Mouse (Mus musculus): Measurements from ENCODE around the gene Ncam2.
A peak's percentile ranks its signal among the peaks of the same experiment; 100 is the strongest.

- TF ChIP-seq CTCF (conservative IDR thresholded peaks at IDR 0.05; ENCODE audit: insufficient read depth, insufficient read length, low read depth, low read length) (peak; percentile 56), POLR2A (IDR thresholded peaks at IDR 0.05; ENCODE audit: low read depth, low read length) (no peak)
Measured at GRCm38 (mm10) chr16:81175302-81175943, 25.1 kb upstream of the Ncam2 start.
